Mouse (Mus musculus) gastrocnemius, postnatal 14 days (tissue): ENCODE data around the gene Wfdc16. TPM values are rescaled to one million over a fixed set of nuclear protein-coding genes. Genes with fewer than 3 reads are reported as not detected.
"Not testable (repeated sequence)": the region's sequence is repeated elsewhere in the genome, so short reads cannot be mapped to it uniquely, and the experiment has no call there.

ENCODE experiments used
- DNase-seq: peaks from one replicate; pipeline ENCODE4 v3.0.0; 2021; ENCODE audit warnings: mixed read lengths
- intact Hi-C: fragments of 180-260 bp; cut with DNase I; formaldehyde crosslinking; loops from one replicate; pipeline ENCODE4 v1.15.1; 2025; ENCODE audit warnings: low total_unique reads
- long read RNA-seq, 2 experiments: library from polyadenylated mRNA; stranded (forward); transcript quantifications; one replicate each; pipeline ENCODE4 v2.0.0; 2021
- total RNA-seq, 2 experiments: library from RNA; stranded (reverse); gene quantifications; 2 replicates each; pipeline ENCODE4 v1.2.3; 2021

Gene Wfdc16
- total RNA-seq: not detected
- long read RNA-seq, experiment 1: 0 reads
- long read RNA-seq, experiment 2: 0 reads

- DNase-seq: no peak
Observed at GRCm38 (mm10) chr2:164638696-164639095, at the start of gene Wfdc16. TSS of gene Wfdc16 (minus strand) at chr2:164638796.

GRCm38 (mm10) chr2:164684807-164685206, 46.2 kb upstream of the Wfdc16 start, which contains the start of gene Wfdc13:
TSS of gene Wfdc13 (plus strand) at chr2:164685107.
- no peak for DNase-seq
- intact Hi-C loops: loop anchor here (5.0 kb wide), 1 partner anchor 37 kb away; no protein-coding TSS in a partner anchor

More at GRCm38 (mm10) chr2:164638696-164639095, at the start of gene Wfdc16:
- intact Hi-C loops: no loop called here

- no peak for DNase-seq
- intact Hi-C loops: no loop called here
Observed at GRCm38 (mm10) chr2:164679906-164680305, 41.3 kb upstream of the Wfdc16 start.

- intact Hi-C loops: no loop called here
- DNase-seq: peak; percentile 76
Observed at GRCm38 (mm10) chr2:164678848-164679625, 40.4 kb upstream of the Wfdc16 start.

- no peak for DNase-seq
- intact Hi-C loops: loop anchor here (2.0 kb wide), 1 partner anchor 124 kb away; no protein-coding TSS in a partner anchor
Observed at GRCm38 (mm10) chr2:164676916-164677685, 38.5 kb upstream of the Wfdc16 start.

GRCm38 (mm10) chr2:164676103-164676502, 37.5 kb upstream of the Wfdc16 start:
- no peak for DNase-seq
- intact Hi-C loops: loop anchor here (2.0 kb wide), 1 partner anchor 125 kb away; no protein-coding TSS in a partner anchor

GRCm38 (mm10) chr2:164673987-164674386, 35.4 kb upstream of the Wfdc16 start, which contains the start of gene Wfdc11:
TSS of gene Wfdc11 (minus strand) at chr2:164674087.
- intact Hi-C loops: no loop called here
- DNase-seq: no peak

- no peak for DNase-seq
- intact Hi-C loops: no loop called here
Observed at GRCm38 (mm10) chr2:164670938-164671337, 32.3 kb upstream of the Wfdc16 start.

GRCm38 (mm10) chr2:164670261-164670660, 31.7 kb upstream of the Wfdc16 start:
- no peak for DNase-seq
- intact Hi-C loops: no loop called here

GRCm38 (mm10) chr2:164664851-164665250, 26.3 kb upstream of the Wfdc16 start:
- intact Hi-C loops: no loop called here
- no peak for DNase-seq

GRCm38 (mm10) chr2:164656483-164656882, 17.9 kb upstream of the Wfdc16 start, which contains the start of gene Wfdc9:
TSS of gene Wfdc9 (minus strand) at chr2:164656583.
- intact Hi-C loops: no loop called here
- no peak for DNase-seq

GRCm38 (mm10) chr2:164655858-164656257, 17.3 kb upstream of the Wfdc16 start, which contains the start of gene Wfdc10:
TSS of gene Wfdc10 (plus strand) at chr2:164656046.
- DNase-seq: peak; percentile 36
- intact Hi-C loops: no loop called here

GRCm38 (mm10) chr2:164641881-164642673, 3.5 kb upstream of the Wfdc16 start:
- no peak for DNase-seq
- intact Hi-C loops: no loop called here

GRCm38 (mm10) chr2:164641129-164641528, 2.5 kb upstream of the Wfdc16 start:
- no peak for DNase-seq
- intact Hi-C loops: no loop called here

GRCm38 (mm10) chr2:164635266-164635665, 3.3 kb downstream of the Wfdc16 start:
- intact Hi-C loops: no loop called here
- no peak for DNase-seq

GRCm38 (mm10) chr2:164621775-164622174, 16.8 kb downstream of the Wfdc16 start:
- intact Hi-C loops: no loop called here
- DNase-seq: no peak

- intact Hi-C loops: no loop called here
- DNase-seq: no peak
Observed at GRCm38 (mm10) chr2:164619050-164619449, 19.5 kb downstream of the Wfdc16 start.

GRCm38 (mm10) chr2:164615386-164615785, 23.2 kb downstream of the Wfdc16 start:
- no peak for DNase-seq
- intact Hi-C loops: no loop called here

GRCm38 (mm10) chr2:164613471-164613870, 25.1 kb downstream of the Wfdc16 start, which contains the start of the genes Wfdc6b and Wfdc8:
TSS of gene Wfdc6b (plus strand) at chr2:164613522.
TSS of gene Wfdc8 (minus strand) at chr2:164613626.
- DNase-seq: peak; percentile 31
- intact Hi-C loops: not testable (repeated sequence)
